Mouse (Mus musculus): ENCODE data around the gene Trpm4. TPM values are rescaled to one million over a fixed set of nuclear protein-coding genes. Genes with fewer than 3 reads are reported as not detected.

Gene Trpm4
- total RNA-seq, 2 experiments from 2014 or later = not detected

DNA sequence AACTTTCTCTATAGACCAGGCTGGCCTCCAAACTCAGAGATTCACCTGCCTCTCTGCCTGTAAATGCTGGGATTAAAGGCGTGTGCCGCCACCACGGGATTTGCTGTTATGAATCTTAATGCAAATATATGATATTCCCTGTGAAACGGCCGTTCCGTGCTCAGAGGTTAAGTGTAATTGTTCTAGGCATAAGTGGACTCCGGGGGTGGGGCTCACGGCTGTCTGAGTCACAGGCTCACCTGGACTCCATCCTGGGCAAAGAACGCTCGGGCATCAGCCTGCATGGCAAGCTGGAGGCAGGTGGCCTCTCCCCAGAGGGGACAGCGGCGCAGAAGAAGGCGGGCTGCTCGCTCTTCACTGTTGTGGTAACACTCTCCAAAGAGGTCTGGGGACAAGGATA is 17.0 kb downstream of the Trpm4 start:
- ATAC-seq (replicated peaks; ENCODE audit: low FRiP score, poor library complexity, severe bottlenecking) = no peak

DNA sequence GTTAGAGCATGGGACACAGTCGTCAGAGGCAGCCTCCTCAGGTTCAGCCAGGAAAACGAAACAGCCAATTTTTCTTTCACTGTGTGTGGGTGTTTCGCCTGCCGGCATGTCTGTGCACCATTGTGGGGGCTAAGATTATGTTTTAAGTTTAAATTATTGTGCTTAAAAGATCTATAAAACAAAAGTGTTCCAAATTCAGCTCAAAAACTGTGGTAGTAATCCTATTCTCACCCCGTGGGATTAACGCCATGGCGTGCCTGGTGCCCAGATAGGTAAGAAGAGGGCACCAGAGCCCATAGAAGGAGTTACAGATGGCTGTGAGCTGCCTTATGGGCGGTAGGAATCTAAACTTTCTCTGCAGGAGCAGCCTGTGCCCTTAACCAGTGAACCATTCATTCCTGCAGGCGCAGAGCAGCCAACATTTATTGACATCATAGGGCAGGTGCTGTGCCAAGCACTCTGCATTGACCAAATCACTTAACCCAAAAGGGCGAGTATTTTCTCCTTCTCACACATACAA is 18.3 kb downstream of the Trpm4 start:
- no peak for ATAC-seq (replicated peaks; ENCODE audit: low FRiP score, poor library complexity, severe bottlenecking)

DNA sequence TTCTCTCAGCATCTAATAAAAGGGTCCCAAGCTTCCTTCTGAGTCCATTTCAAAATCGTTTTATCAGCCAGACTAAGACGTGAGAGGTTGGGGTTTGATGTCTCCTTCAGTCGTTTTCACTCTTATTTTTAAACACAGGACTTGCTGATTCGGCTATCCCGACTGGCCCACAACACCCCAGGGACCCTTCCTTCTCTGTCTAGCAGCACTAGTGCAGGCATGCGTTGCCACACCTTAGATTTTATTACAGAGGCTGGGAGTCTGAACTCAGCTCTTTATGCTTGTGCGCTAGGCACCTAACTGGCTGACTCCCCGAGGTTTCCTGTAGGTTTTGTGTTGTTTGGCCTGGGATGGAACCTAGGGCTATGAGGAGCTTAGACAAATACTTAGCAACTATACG is 20.1 kb downstream of the Trpm4 start:
- no peak for ATAC-seq (replicated peaks; ENCODE audit: low FRiP score, poor library complexity, severe bottlenecking)

DNA sequence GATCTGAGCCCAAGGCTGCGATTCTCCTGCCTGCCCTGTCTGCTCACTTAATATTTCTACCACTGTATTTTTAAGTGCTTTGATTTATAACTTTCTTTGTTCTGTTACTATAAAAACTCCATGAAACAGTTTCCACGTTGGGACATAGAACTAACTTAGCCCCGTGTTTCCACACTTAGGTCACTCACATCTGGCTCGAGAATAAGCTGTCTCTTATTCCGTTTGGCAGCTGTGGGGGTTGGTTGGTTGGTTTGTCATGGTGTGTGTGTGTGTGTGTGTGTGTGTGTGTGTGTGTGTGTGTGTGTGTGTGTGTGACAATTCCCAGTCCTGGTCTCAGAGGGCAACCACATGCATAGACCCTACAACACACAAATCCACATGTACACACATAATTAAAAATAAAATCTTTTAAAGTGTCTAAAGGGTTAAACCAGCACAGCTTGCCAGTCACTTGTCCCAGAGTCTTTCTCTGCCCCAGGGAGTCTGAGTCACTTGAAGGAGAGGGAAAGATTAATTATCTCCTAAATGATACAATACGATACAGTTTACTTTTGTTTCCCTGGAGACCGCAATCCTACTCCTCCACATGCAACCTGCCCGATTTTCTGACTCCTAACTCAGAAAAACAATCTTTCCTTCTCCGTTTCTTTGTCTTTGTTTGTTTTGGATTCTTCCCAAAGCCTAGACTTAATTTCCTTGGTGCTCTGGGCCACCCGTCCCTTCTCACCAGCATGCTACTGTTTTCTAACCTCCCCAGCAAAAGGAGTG is 20.7 kb downstream of the Trpm4 start:
- ATAC-seq (replicated peaks; ENCODE audit: low FRiP score, poor library complexity, severe bottlenecking) = no peak

DNA sequence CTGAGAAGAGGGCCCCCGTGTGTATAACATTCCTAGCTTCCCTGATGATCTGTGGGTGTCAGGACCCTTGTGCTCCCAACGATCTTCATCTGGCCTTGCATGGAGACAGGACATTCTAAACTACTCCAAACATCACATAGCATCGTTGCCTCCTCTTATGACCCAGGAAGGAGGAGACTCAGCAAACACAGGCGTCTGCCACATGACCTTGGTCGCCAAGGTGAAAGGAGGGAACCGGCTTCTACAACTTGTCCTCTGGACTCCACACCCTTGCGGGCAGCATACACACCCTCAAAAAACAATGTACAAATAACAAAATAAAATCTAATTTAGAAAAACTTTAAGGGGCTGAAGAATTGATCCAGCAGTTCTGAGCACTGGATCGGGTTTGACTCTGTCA is 21.6 kb downstream of the Trpm4 start:
- no peak for ATAC-seq (replicated peaks; ENCODE audit: low FRiP score, poor library complexity, severe bottlenecking)

DNA sequence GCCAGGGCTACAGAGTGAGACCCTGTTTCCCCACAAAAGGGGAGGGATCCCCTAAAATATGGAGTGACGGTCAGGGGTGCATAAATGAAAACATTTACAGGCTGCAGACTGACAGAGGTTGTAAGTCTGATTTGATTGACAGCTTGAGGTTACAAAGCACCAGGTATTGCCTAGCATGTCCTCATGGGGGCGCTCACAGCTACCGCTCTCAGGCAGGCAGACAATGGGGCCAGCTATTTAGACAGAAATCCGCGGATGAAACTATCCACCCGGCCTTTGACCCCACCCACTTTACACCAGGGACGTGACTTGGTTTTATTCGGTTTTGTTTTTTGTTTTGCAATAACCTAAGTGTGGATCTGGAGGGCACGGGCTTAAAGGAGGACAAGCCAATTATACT is 24.1 kb downstream of the Trpm4 start:
- ATAC-seq (replicated peaks; ENCODE audit: low FRiP score, poor library complexity, severe bottlenecking) = no peak

DNA sequence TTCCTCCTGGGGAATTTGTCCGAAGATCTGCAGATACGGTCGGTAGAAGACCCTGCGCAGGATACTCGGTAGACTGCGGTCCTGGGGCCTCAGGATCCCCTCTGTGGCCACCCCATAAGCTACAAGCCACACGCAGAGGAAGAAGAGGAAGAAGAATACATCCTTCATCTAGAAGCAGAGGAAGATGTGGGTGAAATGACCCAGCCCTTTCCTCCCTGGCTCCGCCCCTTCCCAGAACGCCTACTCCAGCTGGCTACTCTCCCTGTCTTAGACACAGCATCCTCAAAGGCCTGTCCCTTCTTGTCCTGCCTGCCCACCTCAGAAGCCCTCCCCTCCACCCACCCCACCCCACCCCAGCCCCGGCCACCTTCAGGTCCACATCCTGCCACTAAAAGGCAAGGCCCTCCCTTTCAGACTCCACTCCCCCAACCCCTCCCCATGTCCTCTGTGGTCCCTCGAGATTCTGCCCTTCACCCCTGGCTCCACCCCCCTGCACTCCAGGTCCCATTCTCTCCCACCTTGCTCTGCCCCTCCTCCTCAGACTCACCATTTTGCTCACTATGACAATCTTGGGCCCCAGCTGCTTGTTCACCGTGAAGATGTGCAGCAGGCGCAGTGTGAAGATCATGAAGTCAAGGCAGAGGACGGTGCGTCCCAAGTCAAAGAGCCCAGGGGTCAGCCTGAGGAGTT is 24.9 kb downstream of the Trpm4 start:
- no peak for ATAC-seq (replicated peaks; ENCODE audit: low FRiP score, poor library complexity, severe bottlenecking)

DNA sequence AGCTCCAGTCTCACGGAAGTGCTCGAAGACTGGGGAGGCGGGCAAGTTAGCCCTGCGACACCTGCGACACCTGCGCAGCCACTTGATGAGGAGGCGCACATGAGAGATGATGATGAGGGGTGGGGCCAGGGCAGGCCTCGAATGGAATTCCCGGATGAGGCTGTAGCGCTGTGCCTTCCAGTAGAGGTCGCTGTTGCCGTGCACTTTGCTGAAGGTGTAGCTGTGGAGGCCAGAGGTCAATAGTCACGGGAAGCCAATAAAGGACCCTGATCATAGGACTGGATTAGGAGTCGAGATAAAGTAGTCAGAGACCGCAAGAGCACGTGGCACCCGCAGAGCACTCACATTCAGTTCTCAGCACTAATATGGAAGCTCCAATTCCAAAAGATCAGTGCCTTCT is 28.3 kb downstream of the Trpm4 start:
- no peak for ATAC-seq (replicated peaks; ENCODE audit: low FRiP score, poor library complexity, severe bottlenecking)

DNA sequence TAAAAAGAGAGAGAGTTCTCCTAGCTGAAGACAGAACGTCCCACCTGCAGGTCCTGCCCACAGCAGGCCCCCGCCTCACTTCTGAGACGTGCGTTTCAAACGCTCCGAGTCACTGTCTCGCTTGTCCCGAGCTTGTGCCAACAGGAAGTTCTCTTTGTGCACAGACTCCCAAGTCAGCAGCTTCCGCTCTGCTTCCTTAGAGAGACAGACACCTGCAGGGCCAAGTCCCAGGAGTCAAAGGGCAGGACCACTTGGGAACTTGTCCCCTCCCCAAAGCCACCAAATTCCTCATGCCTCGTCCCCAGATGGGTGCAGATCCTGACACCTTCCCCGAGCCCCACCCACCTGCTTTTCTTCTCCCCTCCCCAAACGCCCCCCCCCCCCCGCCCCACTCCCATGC is 28.7 kb downstream of the Trpm4 start:
- ATAC-seq (replicated peaks; ENCODE audit: low FRiP score, poor library complexity, severe bottlenecking) = no peak

DNA sequence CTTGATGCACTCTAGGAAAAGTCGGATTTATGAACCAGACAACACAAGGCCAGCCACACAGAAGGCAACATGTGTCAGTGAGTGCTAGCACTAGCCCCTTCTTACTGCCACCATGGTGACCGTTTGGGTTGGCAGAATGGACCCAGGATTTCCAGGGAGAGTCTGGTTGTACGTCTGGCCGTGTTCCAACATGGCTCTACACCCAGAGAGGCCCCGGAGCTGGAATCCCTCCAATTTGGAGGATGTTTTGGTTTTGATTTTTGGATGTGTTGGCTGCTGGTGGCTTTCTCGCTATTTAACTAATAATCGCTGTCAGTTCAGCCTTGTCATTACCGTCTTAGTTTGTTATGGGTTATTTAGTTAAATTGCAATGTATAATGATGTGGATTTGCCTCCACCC is 31.0 kb downstream of the Trpm4 start:
- ATAC-seq (replicated peaks; ENCODE audit: low FRiP score, poor library complexity, severe bottlenecking) = no peak

DNA sequence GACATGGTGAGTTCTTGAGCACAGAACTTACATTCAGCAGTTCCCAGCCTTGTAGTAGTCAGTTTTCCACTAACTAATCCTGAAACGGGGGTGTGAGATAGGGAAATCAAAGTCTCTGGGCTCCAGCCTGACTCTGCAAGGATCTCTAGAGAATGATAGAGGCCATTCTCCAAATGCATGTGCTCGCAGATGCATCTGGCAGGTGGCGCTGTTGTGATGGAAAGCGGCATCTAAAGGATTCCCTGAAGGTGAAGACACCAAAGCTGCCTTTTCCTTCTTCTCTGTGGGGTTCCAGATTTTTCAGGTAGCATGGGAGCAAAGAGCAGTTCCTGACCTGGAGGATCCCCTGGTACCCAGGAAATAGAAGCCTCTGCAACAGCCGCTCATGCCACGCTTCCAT is 33.3 kb downstream of the Trpm4 start:
- ATAC-seq (replicated peaks; ENCODE audit: low FRiP score, poor library complexity, severe bottlenecking) = no peak

DNA sequence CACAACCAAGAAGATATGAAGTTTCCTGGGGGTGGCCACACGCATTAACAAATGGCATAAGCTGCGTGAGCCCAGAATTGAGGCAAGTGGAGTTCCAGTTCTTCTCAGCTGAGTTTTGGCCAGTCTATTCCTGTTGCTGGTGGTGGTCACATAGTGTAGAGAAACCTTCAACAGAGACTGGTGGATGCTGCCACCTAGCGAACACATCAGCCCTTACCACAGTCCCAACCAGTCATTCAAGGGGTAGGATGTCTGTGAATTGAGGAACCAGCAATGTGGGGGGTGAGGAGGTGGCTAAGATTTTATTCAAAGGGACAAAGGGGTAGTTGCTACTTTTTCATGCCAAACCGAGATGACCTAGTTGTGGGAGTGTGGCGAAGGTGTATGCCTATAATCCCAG is 33.8 kb downstream of the Trpm4 start:
- ATAC-seq (replicated peaks; ENCODE audit: low FRiP score, poor library complexity, severe bottlenecking) = no peak

DNA sequence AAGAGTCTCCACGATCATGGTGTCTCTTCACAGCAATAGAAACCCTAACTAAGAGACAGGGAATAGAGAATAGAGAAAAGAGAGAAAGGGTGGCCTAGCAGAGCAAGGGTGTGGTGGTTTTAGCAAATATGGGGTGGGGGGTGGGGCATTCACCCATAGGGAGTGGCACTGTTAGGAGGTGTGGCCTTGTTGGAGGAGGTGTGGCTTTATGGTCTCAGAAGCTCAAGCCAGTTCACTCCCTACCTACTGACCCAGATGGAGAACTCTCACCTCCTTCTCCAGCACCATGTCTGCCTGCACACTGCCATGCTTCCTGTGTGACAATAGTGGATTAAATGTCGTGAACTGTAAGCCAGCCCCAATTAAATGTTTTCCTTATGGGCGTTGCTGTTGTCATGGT is 36.0 kb downstream of the Trpm4 start:
- ATAC-seq (replicated peaks; ENCODE audit: low FRiP score, poor library complexity, severe bottlenecking) = no peak

DNA sequence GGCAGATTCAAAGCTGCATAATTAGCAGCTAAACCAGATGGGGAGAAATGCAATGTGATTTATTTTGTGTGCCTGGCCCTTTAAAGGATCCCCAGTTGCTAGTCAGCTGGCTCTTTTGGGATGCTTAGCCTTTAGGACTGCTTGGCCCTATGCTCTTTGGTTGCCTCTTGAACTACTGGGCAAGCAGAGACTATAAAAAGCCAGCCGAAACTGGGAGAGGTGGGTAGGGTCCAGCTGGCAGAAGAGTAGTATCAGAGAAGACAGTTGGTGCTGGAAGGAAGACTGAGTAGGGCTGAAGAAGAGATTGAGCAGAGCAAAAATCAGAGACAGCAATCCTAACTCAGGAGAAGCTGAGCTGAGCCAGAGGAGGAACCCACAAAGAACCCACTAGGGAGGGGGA is 37.0 kb downstream of the Trpm4 start:
- no peak for ATAC-seq (replicated peaks; ENCODE audit: low FRiP score, poor library complexity, severe bottlenecking)

DNA sequence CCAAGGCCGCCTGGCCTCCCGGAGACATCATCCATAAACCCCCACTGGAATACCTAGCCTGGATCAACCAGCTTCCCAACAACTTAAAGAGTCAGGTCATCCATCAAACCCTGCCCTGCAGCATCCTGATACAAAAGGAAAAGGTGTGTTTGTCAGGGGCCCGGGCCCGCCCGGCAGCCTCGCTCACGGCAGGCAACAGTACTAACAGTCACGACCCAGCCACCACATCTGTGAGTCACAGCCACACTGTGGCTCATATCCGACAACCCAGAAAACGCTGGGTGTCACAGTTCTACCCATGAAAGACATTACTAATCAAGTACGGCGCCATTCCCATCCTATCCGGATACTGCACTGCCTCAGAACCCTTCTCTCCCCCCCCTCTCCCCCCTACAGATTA is 47.1 kb downstream of the Trpm4 start:
- ATAC-seq (replicated peaks; ENCODE audit: low FRiP score, poor library complexity, severe bottlenecking) = no peak

DNA sequence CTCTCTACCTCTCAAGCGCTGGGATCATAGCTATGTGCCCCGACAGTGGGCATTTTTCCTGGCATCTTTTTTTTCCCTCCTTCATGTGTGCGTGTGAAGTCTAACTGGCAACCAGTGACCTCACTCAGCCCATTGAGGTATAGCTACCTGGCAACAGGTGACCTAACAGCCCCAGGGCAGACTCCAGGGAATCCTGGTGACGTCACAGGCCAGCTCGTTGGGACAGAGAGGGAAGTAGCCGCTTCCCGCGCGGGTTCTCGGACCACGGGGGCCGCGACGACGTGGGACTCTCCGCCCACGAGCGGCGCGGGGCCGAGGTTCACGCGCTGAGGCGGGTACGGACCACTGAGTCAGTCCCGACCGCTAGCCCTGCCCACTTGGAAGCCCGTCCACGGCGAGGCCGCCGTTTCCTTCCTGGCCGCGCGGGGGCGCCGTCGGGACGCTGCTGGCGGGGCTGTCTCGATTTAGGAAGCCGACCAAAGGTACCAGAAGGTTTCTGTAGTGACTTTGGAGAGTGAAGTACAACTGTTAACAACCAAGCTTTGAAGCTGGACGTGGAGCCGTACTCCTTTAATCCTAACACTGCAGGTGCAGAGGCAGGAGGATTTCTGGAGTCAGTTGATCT is 56.3 kb downstream of the Trpm4 start, which contains the start of gene Slc6a21:
Slc6a21 (plus strand) TSS at position 378 of the 625 bp plus-strand sequence.
- ATAC-seq (replicated peaks; ENCODE audit: low FRiP score, poor library complexity, severe bottlenecking) = peak; percentile 48; the same call in 1 of the 2 replicates

DNA sequence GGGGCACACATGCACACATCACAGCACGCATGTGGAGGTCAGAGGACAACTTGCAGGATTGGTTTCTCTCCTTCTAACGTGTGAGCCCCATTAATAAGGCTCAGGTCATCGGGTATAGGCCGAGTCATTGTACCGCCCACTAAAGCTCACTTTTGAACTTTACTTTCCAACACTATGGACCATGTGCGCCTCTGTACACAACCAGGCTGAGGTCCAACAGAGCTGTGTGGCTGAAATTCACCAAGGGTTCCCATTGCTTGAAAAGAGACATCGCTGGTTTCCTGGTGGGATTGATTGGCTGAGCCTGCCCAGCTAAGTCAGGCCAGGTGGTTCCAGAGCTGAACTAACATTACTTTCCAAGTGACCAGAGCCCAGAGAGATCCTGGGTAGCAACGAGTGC is 59.9 kb downstream of the Trpm4 start:
- no peak for ATAC-seq (replicated peaks; ENCODE audit: low FRiP score, poor library complexity, severe bottlenecking)

DNA sequence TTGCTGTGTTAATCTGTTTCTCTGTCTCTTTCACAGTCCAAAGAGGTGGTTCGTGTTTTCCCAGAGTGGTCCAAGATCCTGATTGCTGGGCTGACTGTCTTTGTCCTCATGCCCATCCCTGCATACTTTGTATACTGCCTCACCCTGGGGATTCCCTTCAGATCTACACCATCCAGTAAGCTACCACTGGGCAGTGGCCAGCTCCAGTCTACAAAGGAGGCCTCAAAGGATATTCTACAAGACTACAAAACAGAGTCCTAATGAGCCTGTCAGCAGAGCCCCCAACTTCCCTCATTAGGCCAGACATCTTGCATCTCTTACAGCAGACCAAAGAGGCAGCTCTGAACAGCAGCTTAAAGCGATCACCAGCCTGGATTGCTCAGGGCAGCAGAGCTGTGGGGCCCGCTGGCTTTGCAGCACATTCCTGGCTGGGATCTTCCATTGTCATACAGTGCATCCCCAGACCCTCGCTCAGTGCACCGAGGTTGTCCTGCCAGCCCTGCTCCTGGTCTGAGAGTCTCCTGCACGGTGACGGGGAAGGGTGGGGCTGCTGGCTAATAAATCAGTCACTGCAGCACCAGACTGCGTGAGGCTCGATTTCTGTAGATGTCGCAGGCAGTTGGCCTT is 60.7 kb downstream of the Trpm4 start:
- ATAC-seq (replicated peaks; ENCODE audit: low FRiP score, poor library complexity, severe bottlenecking) = no peak

DNA sequence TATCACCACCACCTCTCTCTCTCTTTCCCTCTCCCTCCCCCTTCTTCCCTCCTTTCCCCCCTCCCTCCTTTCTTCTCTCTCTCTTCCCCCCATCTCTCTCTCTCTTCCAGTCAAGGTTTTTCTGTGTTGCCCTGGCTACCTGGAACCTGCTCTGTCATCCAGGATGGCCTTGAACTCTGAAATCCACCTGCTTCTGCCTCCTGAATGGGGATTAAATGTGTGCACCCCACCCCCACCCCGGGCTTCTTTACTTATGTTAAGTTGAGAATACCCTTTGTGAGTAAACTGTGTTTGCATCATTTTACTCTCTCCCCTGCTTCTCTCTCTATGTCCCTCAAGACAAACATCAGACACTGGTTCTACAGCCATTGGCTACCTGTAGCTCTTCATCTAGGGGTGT is 68.1 kb downstream of the Trpm4 start:
- ATAC-seq (replicated peaks; ENCODE audit: low FRiP score, poor library complexity, severe bottlenecking) = no peak

DNA sequence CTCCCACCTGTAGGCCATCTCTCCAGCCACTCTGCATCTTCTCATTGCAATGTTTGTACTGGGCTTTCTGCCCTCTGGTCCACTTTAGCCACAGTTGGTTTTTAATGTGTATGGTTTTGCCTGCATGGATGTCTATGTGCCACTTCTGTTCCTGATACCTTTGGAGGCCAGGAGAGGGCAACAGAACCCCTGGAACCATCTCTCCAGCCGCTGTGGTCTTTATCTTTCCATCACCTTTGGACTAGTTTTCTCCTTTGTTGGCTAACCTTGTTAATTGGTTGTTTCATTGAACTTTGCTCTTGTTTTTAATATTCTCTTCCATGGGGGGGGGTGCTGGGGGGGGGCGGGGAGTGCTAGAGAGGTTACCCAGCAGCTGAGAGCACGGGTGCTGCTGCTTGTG is 69.2 kb downstream of the Trpm4 start:
- no peak for ATAC-seq (replicated peaks; ENCODE audit: low FRiP score, poor library complexity, severe bottlenecking)

Measured in erythroblast, adult 5-6 weeks (primary cell).